Mouse (Mus musculus) large intestine, adult 2 months (tissue): ENCODE measurements around the gene Stip1. TPM values are rescaled to one million over a fixed set of nuclear protein-coding genes. Genes with fewer than 3 reads are reported as not detected.
A peak's percentile ranks its signal among the peaks of the same experiment; 100 is the strongest.
"Not testable (repeated sequence)": the region's sequence is repeated elsewhere in the genome, so short reads cannot be mapped to it uniquely, and the experiment has no call there.

ENCODE experiments used
- DNase-seq: peaks from one replicate; pipeline ENCODE4 v3.0.0-alpha.2; 2012; ENCODE audit warnings: low read depth, low spot score
- WGBS: fragments of 180-500 bp; shearing (Covaris S2); methylation state at CpG from one replicate; pipeline ENCODE4 v1.1.7; 2018; 5-methylcytosine and 5-hydroxymethylcytosine counted together
- polyA plus RNA-seq: library from polyadenylated mRNA; depleted of rRNA; stranded (reverse); fragments of >200 nt; gene quantifications from 2 replicates; pipeline ENCODE4 v1.2.3, GENCODE M21; 2012; rRNA removed

Stip1 gene
- polyA plus RNA-seq, result 43.9 and 51.2 TPM in 2 replicates

DNA sequence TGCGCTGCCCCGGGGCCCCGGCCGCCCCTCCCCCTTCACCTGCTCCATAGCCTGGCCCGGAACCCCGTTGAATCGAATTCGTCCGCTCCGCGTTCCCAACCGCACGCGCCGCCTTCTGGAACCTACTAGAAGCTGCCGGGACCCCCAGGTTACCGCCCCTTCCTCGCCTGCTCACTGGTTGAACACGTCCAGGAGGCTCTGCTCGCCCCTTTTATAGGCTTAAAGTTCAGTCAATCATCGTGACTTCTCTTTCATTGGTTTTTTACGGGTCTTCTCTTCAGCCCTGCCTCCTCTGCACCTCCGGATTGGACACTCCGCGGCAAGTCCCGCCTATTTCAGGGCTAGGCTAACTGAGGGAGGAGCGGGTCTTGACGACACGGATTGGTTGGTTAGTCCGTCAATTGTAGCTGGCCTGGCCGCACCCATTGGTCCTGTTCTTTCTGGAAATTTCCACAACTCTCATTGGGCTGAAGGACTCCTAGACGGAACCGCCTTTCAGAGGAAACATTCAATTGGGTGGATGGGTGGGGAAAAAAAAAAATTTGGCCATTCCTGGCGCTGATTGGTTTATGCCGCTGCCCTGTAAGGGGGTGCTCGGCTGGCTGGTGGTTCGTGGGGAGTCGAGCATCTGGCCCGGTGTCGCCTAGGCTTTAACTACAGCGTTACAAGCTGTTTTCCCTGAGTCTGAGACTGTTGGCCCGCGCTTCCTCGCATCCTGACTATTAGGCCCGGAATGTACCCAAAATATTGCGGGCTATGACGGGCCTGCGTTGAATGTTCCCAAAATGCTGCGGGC is at the start of gene Stip1:
TSS of gene Stip1 (minus strand) at position 127 of the 796 bp plus-strand sequence.
- DNase-seq, result peak; percentile 100
- 2% methylated on average over 49 of the region's 49 CpGs for WGBS

DNA sequence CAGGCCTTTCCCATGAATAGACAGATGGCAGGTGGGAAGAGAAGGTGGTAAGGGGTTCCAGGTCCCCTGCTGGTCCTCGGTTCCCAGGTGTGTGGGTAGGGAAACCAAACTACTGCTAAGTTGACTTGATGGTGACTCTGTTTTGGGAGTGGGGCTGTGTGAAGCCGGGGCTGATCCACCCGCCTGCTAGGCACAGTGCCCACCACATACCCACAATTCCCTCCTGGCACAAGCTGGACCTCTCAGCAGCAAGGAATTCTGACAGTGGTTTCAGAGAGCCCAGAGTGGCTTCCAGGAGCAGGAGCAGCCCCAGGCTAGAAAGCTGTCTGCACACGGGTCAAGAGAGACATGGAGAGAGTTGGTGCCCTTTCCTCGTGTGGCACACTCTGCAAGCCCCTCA is 49.3 kb upstream of the Stip1 start:
- WGBS, result 76% methylated on average over 5 of the region's 5 CpGs

DNA sequence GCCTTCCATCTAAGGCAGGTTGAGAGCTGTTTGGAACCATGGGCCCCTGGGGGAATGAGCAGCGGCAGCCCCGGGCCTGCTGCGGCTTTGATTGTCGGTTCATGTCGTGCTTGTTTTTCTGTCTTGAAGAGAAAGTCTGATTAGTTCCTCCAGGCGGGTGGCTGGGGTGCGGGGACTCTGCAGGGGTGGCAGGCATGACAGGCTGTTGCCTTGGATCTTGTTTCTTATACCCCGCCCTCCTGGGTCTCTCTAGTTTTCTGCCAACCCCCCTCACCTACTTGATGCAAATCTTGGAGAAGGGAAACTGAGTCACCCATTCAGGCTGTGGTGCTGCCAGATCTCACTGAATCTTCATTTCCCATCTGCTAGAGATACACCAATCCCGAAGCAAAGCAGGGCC is 48.8 kb upstream of the Stip1 start:
- WGBS, result 64% methylated on average over 9 of the region's 9 CpGs
- DNase-seq, result no peak

More for the DNA sequence above, 49.3 kb upstream of the Stip1 start:
- DNase-seq, result no peak

DNA sequence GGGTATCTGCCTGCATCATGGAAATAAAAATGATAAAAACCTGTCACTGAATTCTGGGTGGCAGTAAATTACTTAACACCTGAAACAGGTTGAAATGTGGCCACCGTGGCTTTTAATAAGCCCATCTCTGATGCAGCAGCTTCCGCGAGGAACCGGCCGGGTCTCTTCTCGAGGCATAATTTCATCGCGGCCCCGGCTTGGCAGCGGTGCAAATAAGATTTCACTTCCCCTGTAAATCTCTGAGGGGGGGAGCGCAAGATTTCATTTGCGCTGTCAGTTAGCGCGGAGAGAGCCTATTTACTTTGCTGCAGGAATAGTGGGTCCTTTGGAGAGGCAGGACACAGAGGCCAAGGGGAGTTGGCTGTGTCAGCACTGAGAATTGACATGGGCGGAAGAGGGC is 45.0 kb upstream of the Stip1 start:
- WGBS, result 60% methylated on average over 15 of the region's 15 CpGs
- DNase-seq, result no peak

DNA sequence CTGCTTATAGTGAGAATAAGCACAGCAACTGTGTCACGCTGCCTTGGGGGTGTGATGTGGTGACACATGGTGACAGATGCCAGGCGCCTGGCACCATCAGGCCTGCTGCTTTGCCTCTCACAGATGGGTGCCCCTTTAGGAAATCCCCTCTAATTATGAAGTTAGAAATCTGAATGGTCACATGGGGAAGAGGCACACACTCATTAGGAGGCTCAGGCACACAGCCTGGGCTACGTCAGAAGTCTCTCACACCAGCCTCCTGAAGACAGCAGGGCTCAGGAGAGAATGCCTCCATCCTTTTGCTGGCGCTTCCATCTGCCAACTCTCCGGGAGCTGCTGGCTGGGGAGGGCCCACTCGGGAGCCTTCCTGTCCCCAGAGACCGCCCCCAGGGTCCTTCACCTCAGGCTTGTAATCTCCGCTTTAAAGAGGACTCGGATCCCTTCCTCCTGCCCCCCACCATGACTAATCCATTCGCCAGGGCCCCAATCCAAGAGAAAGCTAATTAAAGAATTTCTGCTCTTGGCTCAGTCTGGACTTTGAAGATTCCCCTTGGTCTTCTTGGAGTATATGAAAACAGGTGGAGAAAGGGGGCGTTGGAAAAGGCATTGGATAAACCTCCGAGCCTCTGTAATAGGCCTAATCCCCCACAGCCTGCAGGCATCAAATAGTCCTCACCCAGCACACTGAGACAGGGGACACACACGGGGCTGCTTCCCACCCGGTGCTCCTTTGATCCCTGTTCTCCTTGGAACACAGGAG is 43.4 kb upstream of the Stip1 start:
- 79% methylated on average over 14 of the region's 14 CpGs for WGBS
- DNase-seq, result no peak

DNA sequence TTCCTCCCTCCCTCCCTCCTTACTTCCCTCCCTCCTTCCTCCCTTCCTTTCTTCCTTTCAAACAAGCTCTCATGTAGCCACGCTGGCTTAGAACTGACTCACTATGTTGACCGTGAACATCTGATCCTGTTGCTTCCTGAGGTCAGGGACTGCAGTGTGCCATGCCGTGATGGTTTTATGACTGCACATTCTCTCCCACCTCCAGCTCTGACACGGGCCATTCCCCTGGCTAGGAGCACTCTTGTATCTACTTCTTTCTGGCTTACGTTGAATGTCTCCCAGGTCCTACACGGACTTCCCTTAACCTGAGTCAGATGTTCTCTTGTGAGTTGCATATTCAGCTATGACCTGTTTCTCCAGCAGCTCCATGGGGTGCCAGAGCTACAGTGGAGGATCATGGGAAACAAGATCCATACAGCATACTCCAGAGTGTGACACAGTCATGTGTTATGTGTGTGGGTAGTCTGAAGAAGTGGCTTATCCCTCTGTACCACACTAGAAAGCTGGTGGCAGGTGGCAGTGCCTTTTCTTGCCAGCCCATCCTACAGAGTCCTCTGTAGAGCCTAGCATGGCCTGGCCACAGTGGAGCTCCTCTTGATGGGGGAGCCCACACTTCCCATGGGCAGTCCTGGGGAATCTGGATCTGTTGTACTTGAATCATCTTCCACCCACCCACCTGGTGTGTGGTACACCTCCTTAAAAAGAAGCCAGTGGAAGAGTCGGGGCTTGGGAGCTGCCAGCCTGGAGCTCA is 41.9 kb upstream of the Stip1 start:
- DNase-seq, result no peak
- WGBS, result 64% methylated on average over 7 of the region's 7 CpGs

DNA sequence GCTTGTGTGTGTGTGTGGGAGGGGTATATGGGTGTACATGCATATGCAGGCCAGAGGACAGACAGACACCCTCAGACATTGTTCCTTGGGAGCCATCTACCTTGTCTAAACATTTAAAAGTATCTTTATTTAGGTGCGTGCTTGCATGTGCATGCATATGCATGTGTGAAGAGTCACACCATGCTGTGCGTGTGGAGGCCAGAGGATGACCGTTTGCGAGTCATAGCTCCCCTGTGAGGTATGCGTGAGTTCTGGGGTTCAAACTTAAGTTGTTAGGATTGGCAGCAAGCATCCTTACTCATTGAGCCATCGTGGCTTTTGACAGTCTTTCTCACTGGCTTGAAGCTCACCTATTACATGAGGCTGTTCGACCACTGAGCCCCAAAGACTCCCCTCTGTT is 38.5 kb upstream of the Stip1 start:
- no peak for DNase-seq
- WGBS, result 91% methylated on average over 7 of the region's 7 CpGs

DNA sequence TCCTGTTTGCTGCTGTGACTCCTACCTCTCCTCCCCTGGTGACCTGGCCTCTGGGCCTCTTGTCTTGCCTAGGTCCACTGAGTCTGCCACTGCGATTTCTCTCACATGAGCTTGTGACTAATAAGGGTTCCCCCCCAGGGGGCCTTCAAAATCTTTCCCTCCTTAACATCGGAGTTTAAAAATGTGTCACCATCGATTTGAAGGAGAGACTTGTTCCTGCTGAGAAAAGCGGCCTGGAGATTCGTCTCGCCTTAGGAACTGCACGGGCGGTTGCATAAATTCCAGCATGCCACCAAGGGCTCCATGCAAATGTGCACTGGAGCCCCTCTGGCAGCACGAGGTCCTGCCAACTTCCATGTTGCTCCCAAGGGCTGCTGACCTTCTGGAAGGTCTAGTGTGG is 37.9 kb upstream of the Stip1 start:
- 87% methylated on average over 9 of the region's 9 CpGs for WGBS
- DNase-seq, result no peak

DNA sequence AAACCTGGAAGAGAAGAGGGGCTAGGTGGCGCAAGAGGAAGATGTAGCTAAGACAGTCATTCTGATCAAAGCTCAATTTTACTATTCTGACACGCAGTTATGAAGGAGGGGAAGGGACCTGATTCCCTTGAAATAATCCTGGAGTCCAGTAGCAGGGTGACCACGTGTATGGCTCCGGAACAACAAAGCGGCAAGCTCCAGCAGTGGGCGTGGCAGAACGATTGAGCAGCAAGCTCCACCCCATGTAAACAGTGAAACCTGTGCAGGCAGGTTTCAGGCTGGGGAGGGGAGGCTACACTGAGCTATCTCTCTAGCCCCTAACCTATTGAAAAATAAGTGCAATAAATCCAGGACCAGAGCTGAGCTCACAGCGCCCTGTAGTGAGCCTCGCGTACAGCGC is 35.6 kb upstream of the Stip1 start:
- not testable (repeated sequence) for DNase-seq
- 62% methylated on average over 11 of the region's 11 CpGs for WGBS

DNA sequence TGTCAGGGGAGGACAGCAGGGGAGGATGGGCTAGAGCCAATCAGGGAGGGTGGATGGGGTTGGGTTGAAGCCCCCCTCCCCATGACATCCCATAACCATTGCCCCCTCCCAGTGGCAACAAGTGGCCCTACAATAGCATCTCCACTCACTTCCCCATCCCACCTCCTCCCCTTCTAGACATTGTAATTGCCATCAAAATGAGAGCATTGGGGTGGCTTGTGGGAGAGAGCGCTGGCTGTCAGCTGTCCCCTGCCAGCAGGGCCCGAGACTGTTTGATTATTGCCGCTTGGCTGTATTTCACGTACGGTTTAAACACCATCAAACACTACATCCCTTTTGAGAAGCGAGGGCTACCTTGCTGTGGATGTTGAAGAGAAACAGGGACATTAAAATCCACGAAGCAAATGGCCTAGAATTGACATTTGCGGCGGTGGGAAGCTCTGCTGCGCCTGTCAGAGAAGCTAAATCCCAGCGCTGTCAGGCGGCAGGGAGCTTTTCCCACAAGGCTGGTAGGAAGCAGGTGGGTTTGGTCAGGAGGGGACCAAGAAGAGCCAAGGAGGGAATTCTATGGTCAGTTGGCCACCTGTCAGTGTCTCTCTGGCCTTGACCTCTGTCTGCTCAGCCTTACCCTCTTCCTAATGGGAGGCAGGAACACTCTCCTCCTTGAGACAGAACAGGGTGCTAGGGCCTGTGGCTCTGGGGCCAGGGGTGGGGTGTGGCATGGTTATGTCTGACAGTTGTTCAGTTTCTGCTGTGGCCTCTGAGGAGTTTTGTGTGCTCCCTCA is 34.4 kb upstream of the Stip1 start:
- no peak for DNase-seq
- 86% methylated on average over 12 of the region's 12 CpGs for WGBS

DNA sequence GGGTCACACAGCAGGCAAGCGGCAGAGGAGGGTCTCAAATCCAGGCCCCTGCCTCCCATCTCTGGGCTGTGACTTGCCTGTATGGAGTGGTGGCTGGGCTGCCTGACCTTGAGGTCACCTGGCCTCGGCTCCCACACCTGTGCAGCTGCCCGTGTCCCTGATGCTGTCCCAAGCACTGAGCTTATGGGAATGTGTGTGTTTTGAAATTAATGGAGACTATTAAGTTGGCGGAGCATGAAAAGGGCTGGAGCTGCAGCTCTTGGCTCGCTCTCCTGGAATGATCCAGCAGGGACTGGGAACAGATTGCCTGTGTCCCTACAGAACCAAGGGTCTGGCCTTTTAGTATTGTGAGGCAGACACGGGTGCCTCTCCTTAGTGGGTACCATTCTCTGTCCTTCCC is 32.5 kb upstream of the Stip1 start:
- no peak for DNase-seq
- 82% methylated on average over 6 of the region's 6 CpGs for WGBS

DNA sequence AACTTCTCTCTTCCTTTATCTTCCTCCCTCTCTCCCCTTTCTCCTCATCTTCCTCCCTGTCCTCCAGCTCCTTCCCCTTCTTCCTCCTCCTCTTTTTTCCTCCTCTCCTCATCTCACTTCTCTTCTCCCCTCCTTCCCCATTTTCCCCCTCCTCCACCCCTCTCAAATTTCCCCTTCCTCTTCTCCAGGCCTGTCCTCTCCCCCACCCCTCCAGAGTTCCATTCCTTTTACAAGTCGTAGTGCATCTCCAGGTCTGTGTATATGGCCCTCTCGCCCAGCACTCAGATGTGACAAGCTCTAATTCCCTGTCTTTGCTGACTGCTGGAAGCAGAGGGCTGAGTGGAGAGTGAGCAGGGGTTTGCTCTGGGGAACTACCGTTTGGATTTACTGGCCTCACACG is 31.0 kb upstream of the Stip1 start:
- 76% methylated on average over 4 of the region's 4 CpGs for WGBS
- DNase-seq, result no peak

DNA sequence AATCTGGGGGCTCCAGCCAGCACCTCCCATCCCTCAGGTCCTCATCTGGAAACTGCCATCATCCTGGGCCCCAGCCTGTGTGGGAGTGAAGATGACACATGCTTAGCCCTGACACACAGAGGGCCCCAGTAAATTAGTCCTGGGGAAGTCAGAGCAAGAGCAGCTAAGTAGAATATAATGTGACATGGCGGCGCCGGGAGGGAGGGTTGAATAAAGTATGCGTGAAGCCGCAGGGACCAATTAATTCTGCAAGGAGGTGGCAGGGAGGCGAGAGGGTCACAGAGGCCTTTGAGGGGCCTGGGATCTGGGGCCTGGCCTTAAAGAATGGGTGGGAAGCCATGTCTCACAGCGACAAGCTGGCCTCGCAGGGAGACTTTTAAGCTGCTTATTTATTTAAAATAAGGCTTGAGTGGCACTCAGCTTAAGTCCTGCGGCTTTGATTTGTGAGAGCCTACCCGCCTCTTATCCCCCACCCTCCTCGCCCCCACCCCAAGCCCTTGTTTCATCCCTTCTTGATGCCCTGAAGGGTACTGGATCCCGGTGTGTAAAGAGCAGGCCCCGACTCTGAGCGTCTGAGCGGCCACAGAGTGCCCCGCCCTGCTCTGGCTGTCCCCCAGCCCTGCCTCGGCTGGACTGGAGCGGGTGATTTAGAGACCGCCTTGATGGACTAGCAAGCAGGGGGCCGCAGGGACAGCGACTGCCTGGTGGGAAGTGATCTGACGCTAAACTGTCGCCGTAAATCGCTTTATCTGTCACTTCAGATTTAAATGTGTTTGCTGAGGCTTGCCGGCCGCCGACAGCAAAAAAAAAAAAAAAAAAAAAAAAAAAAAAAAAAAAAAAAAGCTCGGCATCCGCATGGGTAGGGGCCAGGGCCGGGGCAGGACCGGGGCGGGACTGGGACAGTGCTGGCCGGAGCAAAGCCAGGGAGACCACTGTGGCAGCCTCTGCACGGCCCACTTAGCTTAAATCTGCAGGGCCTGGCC is 30.3 kb upstream of the Stip1 start:
- 54% methylated on average over 33 of the region's 35 CpGs for WGBS

DNA sequence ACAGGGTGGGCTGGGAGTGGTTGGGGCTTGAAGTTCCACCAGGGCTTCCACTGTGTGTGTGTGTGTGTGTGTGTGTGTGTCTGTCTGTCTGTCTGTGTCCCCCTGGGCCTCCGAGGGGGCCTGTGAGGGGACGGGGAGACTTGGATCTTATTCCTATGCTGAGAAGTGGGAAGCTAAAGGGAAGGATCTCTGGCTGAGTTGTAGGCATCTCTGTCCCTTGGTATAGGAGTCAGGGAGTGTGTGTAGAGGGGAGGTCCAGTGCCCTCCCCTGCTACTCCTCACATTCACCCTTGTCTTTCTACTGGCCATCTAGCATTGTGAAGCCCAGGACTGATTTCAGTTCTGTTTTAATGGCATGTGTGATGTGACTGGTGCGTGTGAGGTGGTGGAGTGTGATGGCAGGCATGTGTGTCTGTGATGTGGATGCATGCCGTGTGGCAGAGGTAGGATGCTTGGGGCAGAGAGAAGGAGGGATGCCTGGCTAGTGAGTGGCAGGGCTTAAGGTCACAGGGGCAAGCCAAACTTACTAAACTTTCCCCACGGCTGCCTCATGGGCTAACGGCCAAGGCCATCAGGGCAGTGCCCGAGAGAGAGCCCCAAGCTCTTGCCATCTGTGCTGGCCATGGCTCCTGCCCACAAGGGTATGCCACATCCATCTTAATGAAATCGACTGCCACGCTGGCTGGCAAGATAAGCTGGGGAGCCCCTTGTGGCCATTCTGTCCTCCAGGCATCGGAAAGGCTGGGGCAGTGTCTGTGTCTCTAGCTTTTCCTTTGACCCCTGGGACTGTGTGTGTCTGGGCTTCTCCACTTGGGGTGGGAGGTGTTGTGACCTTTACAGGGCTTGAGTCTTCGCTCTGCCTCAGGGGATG is 29.1 kb upstream of the Stip1 start:
- WGBS, result 79% methylated on average over 11 of the region's 11 CpGs
- no peak for DNase-seq

More for the DNA sequence above, 30.3 kb upstream of the Stip1 start:
- no peak for DNase-seq

DNA sequence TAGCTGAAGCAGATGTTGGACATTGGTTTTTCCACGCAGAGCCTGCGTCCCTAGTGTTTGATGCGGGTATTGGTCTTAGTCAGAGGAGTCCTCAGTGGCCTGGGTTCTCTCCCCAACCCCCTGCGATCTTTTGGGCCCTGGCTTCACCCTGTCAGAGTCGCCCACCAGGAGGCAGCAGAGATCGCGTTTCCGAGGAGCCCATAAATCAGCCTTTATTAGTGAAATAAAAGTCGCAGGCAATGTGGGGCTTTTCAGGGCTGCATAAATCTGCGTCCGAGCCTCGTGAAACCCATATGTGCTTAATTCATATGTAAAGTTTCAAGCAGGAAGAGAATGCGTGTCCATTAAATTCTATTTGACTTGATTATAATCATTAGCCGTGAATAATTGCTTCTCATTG is 28.4 kb upstream of the Stip1 start:
- WGBS, result 8% methylated on average over 14 of the region's 14 CpGs
- no peak for DNase-seq

DNA sequence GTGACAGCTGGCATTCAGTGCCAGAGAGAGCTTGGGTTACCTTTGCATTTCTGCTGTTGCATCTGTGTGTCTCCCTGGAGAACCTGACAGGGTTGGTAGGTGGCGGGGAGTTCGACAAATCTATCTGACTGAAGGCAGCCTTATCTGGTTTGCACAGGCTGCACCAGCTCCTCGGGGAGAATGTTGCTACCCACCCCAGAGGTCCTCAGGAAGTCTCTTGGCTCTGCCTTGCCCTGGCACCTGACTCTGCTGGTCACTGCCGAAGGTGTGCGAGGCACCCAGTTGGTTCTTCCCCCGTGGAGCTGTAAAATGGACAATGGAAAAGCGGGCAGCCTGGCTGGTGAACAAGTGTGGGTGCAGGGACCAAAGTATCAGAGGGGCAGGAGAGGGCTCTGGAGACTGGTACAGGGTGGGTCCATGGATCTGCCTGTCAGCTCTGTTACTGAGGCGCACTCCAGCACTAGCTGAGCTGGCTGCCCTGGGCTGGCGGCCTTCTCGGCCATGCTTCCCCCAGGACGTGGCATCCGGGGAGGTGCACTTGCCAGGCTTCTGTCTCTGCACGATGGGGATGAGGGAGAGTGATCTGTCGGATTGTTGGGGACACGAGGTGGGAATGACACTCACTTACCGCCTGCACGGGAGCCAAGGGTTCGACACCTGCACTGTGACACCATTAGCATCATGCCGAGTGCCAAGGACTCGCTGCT is 27.7 kb upstream of the Stip1 start:
- DNase-seq, result no peak
- 73% methylated on average over 20 of the region's 20 CpGs for WGBS

DNA sequence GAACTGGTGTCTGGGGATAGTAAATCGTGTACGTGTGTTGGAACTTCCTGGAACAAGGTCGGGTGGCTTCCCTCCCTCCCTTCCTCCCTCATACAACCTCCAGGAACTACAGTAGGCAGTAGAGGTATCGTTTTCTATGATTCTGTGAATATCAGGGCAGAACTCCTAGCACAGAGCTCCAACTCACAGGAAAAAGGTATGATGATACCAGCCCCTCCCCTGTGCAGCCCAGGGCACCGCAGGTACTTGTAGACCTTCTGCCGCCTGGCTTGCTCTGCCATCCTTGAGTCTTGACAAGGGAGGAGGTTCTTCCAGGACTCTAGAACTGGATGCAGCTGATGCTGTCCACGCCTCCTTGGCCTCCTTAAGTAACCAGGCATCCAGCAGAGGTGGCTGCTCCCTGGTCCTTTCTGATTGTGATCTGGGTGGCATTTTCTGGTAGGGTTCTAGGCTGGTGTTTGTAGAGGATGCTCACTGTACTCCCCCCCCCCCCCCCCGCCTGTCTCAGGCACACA is 27.1 kb upstream of the Stip1 start:
- DNase-seq, result no peak
- WGBS, result 31% methylated on average over 8 of the region's 8 CpGs
